Mouse (Mus musculus) liver, adult (tissue): ENCODE results near the gene Insl3.

Experiments used
- GATA4 ChIP-seq: IDR thresholded peaks from 2 replicates; pipeline ENCODE4 v1.6.1; 2014; ENCODE audit warnings: mild to moderate bottlenecking, low read length; ENCODE audit not compliant: insufficient replicate concordance

Insl3 gene

GRCm38 (mm10) chr8:71686143-71686734 is 2.8 kb upstream of the Insl3 start:
- no peak for TF ChIP-seq GATA4

GRCm38 (mm10) chr8:71687616-71688015 is 1.4 kb upstream of the Insl3 start:
- TF ChIP-seq GATA4, result no peak

DNA sequence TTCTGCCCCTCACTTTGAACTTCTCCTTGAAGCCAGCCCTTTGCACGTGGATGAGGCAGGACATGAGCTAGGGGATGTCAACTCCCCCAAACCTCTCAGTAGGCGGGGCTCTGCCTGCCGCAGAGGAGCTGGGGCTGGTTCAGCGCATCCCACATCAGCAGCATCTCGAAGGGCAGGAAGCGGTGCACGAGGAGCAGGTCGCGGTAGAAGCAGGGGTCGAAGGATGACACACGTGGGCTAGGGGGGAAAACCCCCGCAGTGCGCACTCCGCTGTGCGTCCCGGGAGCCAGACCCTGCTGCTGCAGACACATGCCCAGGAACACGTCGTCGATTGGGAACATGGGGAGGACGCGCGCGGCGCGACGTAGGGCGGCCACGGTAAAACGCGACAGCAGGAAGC is 3.5 kb downstream of the Insl3 start:
- no peak for TF ChIP-seq GATA4

DNA sequence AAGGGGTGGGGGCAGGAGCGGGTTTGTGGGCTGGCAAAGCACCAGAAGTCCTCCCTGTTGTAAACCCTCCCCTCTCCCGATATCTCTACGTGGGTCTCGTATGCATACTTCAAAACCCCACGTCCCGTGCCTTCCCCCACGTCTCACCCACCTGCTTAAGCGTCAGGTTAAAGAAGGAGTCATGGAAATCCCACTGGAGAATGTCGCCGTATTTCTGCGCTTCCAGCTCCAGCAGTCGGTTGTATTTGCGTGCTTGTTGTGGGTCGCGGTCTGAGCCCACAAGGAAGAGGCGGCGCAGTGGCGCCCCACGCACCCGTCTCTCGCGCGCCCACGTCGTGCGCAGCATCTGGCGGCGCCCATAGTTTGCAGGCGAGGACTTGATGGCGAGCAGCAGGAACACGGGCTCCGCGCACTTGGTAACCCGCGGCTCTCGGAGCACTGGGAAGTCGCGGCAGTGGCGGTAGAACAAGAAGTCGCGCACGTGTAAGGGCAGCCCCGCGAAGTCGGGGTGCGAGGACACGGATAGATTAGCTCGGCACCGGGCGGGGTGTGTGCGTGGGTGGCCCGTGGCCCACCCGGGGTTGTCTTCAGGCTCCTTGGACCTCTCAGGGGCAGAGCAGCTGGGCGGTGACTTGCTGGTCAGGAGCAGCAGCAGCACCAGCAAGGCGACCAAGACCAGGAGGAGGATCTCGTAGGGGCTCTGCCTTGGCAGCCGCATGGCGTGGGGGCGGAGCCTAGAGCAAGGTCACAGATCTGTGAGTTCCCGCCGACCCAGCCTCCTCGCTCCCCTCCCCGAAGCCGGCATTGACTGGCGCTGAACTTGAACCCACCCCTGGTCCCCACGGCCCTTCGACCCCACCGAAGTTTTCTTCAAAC is 4.4 kb downstream of the Insl3 start:
- no peak for TF ChIP-seq GATA4

- no peak; the same call in 1 of the 2 replicates for TF ChIP-seq GATA4
These were observed 11.7 kb downstream of the Insl3 start for GRCm38 (mm10) chr8:71700493-71701269.

GRCm38 (mm10) chr8:71701414-71702086 is 12.5 kb downstream of the Insl3 start, which contains the start of gene B3gnt3:
B3gnt3 (minus strand) TSS chr8:71701789.
- no peak for TF ChIP-seq GATA4

DNA sequence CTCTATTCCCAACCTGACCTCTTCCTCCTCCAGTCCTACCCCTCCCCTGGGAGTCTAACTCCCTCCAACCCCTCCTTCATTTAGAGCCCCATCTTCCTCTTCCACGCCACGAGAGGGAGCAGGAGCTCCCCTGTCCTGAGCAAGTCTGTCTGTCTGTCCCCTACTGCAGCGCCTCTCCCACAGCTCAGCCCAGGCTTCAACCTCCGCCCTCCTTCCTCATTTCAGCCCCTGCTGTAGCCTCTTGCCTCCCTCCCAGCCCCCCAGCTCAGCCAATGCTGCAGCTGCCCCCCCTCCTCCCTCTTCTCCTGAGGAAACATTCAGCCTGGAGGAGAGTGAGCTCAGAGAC is 13.0 kb downstream of the Insl3 start:
- no peak for TF ChIP-seq GATA4

GRCm38 (mm10) chr8:71702923-71703322 is 13.9 kb downstream of the Insl3 start:
- no peak for TF ChIP-seq GATA4

GRCm38 (mm10) chr8:71707874-71708273 is 18.9 kb downstream of the Insl3 start:
- TF ChIP-seq GATA4, result no peak

DNA sequence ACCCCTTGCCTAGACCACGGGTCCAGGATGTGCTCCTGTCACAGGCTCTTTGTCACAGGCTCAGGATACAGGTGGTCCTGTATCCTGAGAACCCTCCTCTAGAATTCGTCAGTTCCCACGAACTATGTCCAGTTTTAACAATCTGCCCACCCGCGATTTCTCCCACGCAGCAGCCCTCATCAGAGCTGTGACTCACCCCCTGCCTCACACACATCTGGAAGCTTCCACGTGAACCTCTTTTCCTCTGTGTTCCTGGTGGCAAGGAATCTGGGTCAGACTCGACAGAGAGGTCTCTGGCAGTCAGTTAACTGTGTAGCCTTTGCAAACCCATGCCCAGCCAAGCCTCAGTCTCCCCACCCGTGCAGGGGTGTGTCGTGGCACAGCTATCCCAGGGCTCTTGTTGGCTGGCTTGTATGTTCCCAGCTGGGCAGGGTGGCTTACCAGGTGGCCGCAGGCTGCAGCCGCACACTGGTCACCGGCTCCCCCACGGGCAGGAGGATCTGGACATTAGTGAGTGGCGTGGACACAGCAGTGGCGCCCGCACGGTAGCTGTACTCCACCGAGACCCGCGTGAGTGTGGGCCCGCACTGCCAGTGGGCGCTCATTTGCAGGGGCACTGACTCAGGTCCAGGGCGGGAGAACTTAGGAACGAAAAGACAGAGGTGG is 20.3 kb downstream of the Insl3 start:
- TF ChIP-seq GATA4, result no peak

- TF ChIP-seq GATA4, result no peak
These were observed 20.9 kb downstream of the Insl3 start for GRCm38 (mm10) chr8:71709800-71710446.

GRCm38 (mm10) chr8:71711574-71711973 is 22.6 kb downstream of the Insl3 start:
- TF ChIP-seq GATA4, result no peak

GRCm38 (mm10) chr8:71715531-71715930 is 26.5 kb downstream of the Insl3 start:
- TF ChIP-seq GATA4, result no peak

DNA sequence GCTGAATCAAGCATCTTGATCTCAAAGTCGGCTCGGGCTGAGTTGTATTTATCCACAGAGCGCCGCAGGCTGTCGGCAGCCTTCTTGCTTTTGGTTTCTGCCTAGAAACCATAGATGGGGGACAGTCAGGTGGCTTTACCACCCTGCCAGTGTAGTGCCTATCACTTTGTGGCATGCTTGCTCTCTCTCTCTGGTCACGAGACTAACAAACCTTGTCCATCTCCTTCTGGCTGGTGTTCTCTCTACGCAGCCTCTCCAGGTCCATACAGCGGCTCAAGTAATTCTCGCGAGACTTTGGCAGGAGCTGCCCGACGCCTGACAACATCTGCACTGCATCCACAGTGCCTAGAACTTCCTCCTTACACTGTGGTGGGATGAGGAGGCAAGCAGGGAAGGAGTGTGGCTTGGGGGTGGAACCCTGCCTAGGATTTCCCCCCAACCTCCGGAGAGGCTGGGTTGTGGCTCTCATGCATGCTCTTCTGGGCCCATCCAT is 27.6 kb downstream of the Insl3 start:
- TF ChIP-seq GATA4, result no peak
